Mouse (Mus musculus) neural tube, embryonic 14.5 days (tissue): ENCODE measurements at regions not wholly inside any gene's neighbourhood (a gene's known extent, or its start where the extent isn't known, plus 50 kb on each side); places are given as distances from the start of the nearest gene placed in this dataset.
"Not testable (repeated sequence)": the region's sequence is repeated elsewhere in the genome, so short reads cannot be mapped to it uniquely, and the experiment has no call there.

Experiments used
- ATAC-seq: fragments of 200-750 bp; cut with Nextera tagmentation; 2 replicates; pipeline ENCODE4 v1.8.0; 2017; ENCODE audit warnings: low read depth, mild to moderate bottlenecking, moderate TSS enrichment, moderate library complexity
- H3K27ac ChIP-seq: fragments of 300-500 bp; sonication (generic); 2 replicates; pipeline ENCODE4 v1.5.1; 2014; ENCODE audit warnings: low read depth, mild to moderate bottlenecking, control low read depth, low read length, moderate library complexity, mixed read lengths
- H3K27me3 ChIP-seq: fragments of 300-500 bp; sonication (generic); 2 replicates; pipeline ENCODE4 v1.6.1; 2014; ENCODE audit warnings: low read length; ENCODE audit not compliant: control insufficient read depth, insufficient read depth
- H3K36me3 ChIP-seq: fragments of 300-500 bp; sonication (generic); 2 replicates; pipeline ENCODE4 v1.6.1; 2014; ENCODE audit warnings: low read length, mixed read lengths; ENCODE audit not compliant: control insufficient read depth, insufficient read depth
- H3K4me1 ChIP-seq: fragments of 300-500 bp; sonication (generic); 2 replicates; pipeline ENCODE4 v1.6.1; 2014; ENCODE audit warnings: low read length; ENCODE audit not compliant: control insufficient read depth, insufficient read depth
- H3K4me2 ChIP-seq: fragments of 300-500 bp; sonication (generic); 2 replicates; pipeline ENCODE4 v1.6.1; 2014; ENCODE audit warnings: mild to moderate bottlenecking, low read depth, low read length, control low read depth
- H3K4me3 ChIP-seq: fragments of 300-500 bp; sonication (generic); 2 replicates; pipeline ENCODE4 v1.5.1; 2014; ENCODE audit warnings: low read depth, low read length, control low read depth, mixed read lengths
- H3K9ac ChIP-seq: fragments of 300-500 bp; sonication (generic); replicated peaks from 2 replicates; pipeline ENCODE4 v1.6.1; 2014; ENCODE audit warnings: low read depth, mild to moderate bottlenecking, control low read depth, low read length, mixed read lengths
- H3K9me3 ChIP-seq: fragments of 300-500 bp; sonication (generic); 2 replicates; pipeline ENCODE4 v1.6.1; 2016; ENCODE audit warnings: low read length; ENCODE audit not compliant: control insufficient read depth
- WGBS: fragments of 180-500 bp; shearing (Covaris S2); extraction: QIAGEN DNeasy Blood & Tissue Kit; methylation state at CpG from one replicate; pipeline ENCODE4 v1.1.7; 2014; 5-methylcytosine and 5-hydroxymethylcytosine counted together

- Histone ChIP-seq H3K27me3 (no peaks in the 10 kb centered on the region), H3K9ac (no peak overlapping the region), H3K9me3 (no peaks in the 10 kb centered on the region), H3K36me3 (no peaks in the 10 kb centered on the region), H3K4me2 (no peak overlapping the region), H3K4me1 (no peaks in the 10 kb centered on the region), H3K27ac (no peak overlapping the region), H3K4me3 (no peak overlapping the region)
- no peak for ATAC-seq
- 89% methylated on average over 1 of the region's 1 CpGs for WGBS
These were observed 733.1 kb downstream of the Rab28 start for GRCm38 (mm10) chr5:40974892-40975291.

- Histone ChIP-seq H3K27ac (no peak overlapping the region), H3K27me3 (no peaks in the 10 kb centered on the region), H3K4me2 (no peak overlapping the region), H3K9me3 (no peaks in the 10 kb centered on the region), H3K4me1 (no peaks in the 10 kb centered on the region), H3K4me3 (no peak overlapping the region), H3K9ac (no peak overlapping the region), H3K36me3 (no peaks in the 10 kb centered on the region)
- peak; percentile 98 for ATAC-seq
- WGBS = 2% methylated on average over 4 of the region's 4 CpGs
These were observed 754.9 kb downstream of the Rab28 start for GRCm38 (mm10) chr5:40952901-40953595.

- Histone ChIP-seq H3K4me2 (no peak overlapping the region), H3K9ac (no peak overlapping the region), H3K4me1 (no peaks in the 10 kb centered on the region), H3K4me3 (no peak overlapping the region), H3K9me3 (no peaks in the 10 kb centered on the region), H3K36me3 (no peaks in the 10 kb centered on the region), H3K27ac (no peak overlapping the region), H3K27me3 (no peaks in the 10 kb centered on the region)
- ATAC-seq = no peak
- 70% methylated on average over 3 of the region's 3 CpGs for WGBS
These were observed 778.8 kb downstream of the Rab28 start for GRCm38 (mm10) chr5:40929127-40929526.

DNA sequence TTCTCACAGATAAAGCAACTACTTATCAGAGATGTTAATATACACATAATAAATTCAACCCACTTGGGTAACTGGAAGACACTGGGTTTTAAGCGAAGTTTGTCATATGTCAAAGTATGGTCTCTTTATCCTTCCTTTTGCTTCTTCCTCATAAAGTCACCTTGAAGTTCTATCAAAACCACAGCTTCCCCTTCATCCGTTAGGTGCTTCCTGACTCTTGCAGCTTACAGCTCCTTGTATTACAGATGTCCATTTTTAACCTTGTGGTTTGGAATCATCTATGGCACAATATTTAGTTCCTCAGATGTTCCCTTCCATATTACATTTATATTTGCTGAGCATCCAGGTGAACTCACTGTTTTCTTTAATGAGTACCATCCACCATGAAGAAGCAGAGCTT lies 787.0 kb downstream of the Rab28 start:
- Histone ChIP-seq H3K4me3 (no peak overlapping the region), H3K9me3 (no peaks in the 10 kb centered on the region), H3K9ac (no peak overlapping the region), H3K36me3 (no peaks in the 10 kb centered on the region), H3K27me3 (no peaks in the 10 kb centered on the region), H3K4me2 (no peak overlapping the region), H3K27ac (no peak overlapping the region), H3K4me1 (no peaks in the 10 kb centered on the region)
- ATAC-seq = no peak
- WGBS = 88% methylated on average over 2 of the region's 2 CpGs

DNA sequence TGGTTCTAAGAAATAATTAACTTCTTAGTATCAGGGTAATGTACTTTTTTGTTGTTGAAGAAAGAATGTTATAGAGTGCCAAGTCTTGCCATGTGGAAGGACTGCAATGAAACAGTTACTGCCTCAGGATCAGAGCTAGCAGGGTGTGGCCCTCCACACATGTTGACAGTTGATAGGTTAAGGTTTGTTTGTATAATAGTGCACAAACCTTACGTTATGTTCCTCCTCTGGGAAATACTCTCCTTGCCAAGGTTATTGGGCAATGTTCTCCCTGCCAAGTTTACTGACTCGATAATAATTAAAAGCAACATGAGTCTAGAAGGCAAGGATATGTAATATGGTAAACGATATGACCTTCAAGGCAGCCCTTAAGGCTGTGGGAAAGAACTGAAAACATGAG lies 799.2 kb downstream of the Rab28 start:
- no peaks in the 10 kb centered on the region for H3K36me3 ChIP-seq
- H3K4me3 ChIP-seq = no peak overlapping the region
- H3K4me1 ChIP-seq = no peaks in the 10 kb centered on the region
- no peaks in the 10 kb centered on the region for H3K9me3 ChIP-seq
- H3K27ac ChIP-seq = no peak overlapping the region
- 87% methylated on average over 3 of the region's 3 CpGs for WGBS
- H3K4me2 ChIP-seq = no peak overlapping the region
- H3K27me3 ChIP-seq = no peaks in the 10 kb centered on the region
- H3K9ac ChIP-seq = no peak overlapping the region
- ATAC-seq = no peak

GRCm38 (mm10) chr5:40901742-40902141 lies 806.2 kb downstream of the Rab28 start:
- no peak overlapping the region for H3K9ac ChIP-seq
- no peak overlapping the region for H3K4me3 ChIP-seq
- ATAC-seq = no peak
- H3K27me3 ChIP-seq = no peaks in the 10 kb centered on the region
- H3K9me3 ChIP-seq = no peaks in the 10 kb centered on the region
- 77% methylated on average over 1 of the region's 1 CpGs for WGBS
- H3K27ac ChIP-seq = no peak overlapping the region
- H3K4me1 ChIP-seq = no peaks in the 10 kb centered on the region
- H3K4me2 ChIP-seq = no peak overlapping the region
- H3K36me3 ChIP-seq = no peaks in the 10 kb centered on the region

DNA sequence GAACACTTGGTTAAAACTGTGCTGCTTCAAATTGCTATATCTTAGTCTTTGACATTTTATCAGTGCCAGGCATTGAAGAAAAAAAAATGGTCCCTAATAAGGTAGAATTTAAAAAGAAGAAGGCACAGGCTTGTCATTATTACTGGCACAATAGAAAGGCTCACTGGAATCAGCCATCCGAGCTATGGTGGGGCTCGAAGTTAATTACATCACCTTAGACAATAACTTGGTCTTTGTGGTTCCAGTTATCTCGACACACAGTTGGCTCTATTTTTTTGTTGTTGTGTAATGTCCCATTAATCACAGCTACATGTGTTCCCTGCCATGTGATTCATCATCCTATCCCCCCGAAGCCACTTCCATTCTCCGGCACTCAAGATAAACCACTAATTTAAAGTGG lies 825.1 kb downstream of the Rab28 start:
- ATAC-seq = no peak
- 73% methylated on average over 5 of the region's 5 CpGs for WGBS
- Histone ChIP-seq H3K4me2 (no peak overlapping the region), H3K27ac (no peak overlapping the region), H3K4me3 (no peak overlapping the region), H3K4me1 (no peaks in the 10 kb centered on the region), H3K9ac (no peak overlapping the region), H3K36me3 (no peaks in the 10 kb centered on the region), H3K9me3 (no peaks in the 10 kb centered on the region), H3K27me3 (no peaks in the 10 kb centered on the region)

- H3K27me3 ChIP-seq = no peaks in the 10 kb centered on the region
- H3K9ac ChIP-seq = no peak overlapping the region
- H3K4me1 ChIP-seq = no peaks in the 10 kb centered on the region
- no peak for ATAC-seq
- WGBS = 74% methylated on average over 3 of the region's 3 CpGs
- no peaks in the 10 kb centered on the region for H3K9me3 ChIP-seq
- H3K27ac ChIP-seq = no peak overlapping the region
- H3K4me3 ChIP-seq = no peak overlapping the region
- H3K4me2 ChIP-seq = no peak overlapping the region
- H3K36me3 ChIP-seq = no peaks in the 10 kb centered on the region
These were observed 830.2 kb downstream of the Rab28 start for GRCm38 (mm10) chr5:40877756-40878155.

DNA sequence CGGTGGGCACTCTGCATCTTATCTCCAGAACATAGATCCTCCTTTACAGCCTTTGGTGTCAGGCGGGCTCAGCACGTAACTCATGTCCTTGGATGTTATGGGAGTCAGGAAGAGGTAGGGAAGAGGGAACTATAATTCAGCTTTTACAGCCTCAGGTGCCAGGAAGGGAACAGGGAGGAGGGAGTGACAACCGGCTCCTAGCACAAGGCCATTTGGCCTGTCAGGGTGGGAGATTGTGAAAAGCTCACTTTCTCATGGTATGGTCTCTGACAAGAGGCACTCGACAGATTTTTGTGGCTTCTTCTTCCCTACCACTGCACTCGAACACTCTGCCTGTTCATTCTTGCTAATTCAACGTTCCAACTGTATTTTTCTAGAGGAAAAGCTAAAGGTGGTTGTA lies 845.6 kb downstream of the Rab28 start:
- H3K4me2 ChIP-seq, H3K4me3 ChIP-seq, H3K27me3 ChIP-seq, H3K9ac ChIP-seq, H3K9me3 ChIP-seq, H3K27ac ChIP-seq, H3K36me3 ChIP-seq, ATAC-seq, H3K4me1 ChIP-seq: not testable (repeated sequence)
- WGBS = 85% methylated on average over 7 of the region's 7 CpGs
